Mouse (Mus musculus): ENCODE data around the gene Slc16a8. TPM values are rescaled to one million over a fixed set of nuclear protein-coding genes. Genes with fewer than 3 reads are reported as not detected.
A peak's percentile ranks its signal among the peaks of the same experiment; 100 is the strongest.

Gene Slc16a8
- polyA plus RNA-seq, 1 experiment from 2014 or later: 0.32 TPM

DNA sequence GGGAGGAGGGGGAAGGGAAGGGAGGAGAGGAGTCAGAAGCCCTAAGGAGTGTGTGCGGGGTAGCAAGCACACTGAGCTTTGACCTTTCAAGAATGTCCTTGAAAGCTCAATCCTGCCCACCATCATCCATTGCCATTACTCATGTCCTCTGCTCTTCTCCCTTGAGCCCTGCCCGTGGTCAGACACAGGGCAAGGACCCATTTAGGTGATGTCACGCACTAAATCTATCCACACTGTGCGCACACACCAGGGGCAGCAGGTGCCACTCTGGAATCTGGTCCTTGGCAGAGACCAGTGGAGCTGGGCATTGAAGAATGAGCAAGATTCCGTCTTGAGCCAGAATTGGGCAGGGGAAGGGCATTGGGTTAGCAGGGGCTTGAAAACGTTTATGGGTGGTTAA is 46.4 kb downstream of the Slc16a8 start:
- Histone ChIP-seq H3K9me3 (no peaks in the 10 kb centered on the region), H3K4me2 (no peak overlapping the region), H3K4me1 (peaks cover 4% of the 10 kb centered on the region; the same call in 1 of the 2 replicates), H3K27ac (no peak overlapping the region), H3K9ac (no peak overlapping the region), H3K4me3 (replicated peaks) (no peak overlapping the region), H3K27me3 (no peaks in the 10 kb centered on the region), H3K36me3 (replicated peaks) (no peaks in the 10 kb centered on the region)
- 86% methylated on average over 6 of the region's 6 CpGs for WGBS
- no peak for ATAC-seq (ENCODE audit: low FRiP score)

DNA sequence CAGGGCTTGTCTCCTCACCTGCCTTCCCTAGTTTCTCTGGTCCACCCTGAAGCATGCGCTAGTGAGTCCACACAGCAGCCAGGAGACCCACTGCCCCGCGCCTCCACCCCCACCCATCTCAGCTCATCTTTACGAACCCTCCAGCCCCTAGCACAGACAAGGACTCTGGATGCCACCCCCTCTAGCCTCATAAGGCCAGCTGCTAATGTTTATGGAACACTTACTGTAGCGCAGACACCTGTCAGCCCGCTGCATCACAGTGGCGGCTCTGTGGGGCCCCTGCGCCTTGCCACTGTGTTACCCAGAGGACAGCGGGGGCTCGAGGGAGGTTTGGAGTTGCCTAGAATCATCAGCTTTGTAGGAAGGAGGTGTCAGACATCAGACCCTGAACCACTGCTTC is 52.0 kb downstream of the Slc16a8 start:
- no peak overlapping the region for H3K4me3 ChIP-seq (replicated peaks)
- H3K27me3 ChIP-seq: no peaks in the 10 kb centered on the region
- WGBS: 55% methylated on average over 10 of the region's 10 CpGs
- no peaks in the 10 kb centered on the region for H3K9me3 ChIP-seq
- ATAC-seq (ENCODE audit: low FRiP score): peak; percentile 43
- no peak overlapping the region for H3K4me2 ChIP-seq
- peak overlapping the region; percentile 38; the same call in 1 of the 2 replicates for H3K9ac ChIP-seq
- peak overlapping the region; percentile 82 for H3K27ac ChIP-seq
- H3K4me1 ChIP-seq: peaks cover 29% of the 10 kb centered on the region
- no peaks in the 10 kb centered on the region for H3K36me3 ChIP-seq (replicated peaks)

DNA sequence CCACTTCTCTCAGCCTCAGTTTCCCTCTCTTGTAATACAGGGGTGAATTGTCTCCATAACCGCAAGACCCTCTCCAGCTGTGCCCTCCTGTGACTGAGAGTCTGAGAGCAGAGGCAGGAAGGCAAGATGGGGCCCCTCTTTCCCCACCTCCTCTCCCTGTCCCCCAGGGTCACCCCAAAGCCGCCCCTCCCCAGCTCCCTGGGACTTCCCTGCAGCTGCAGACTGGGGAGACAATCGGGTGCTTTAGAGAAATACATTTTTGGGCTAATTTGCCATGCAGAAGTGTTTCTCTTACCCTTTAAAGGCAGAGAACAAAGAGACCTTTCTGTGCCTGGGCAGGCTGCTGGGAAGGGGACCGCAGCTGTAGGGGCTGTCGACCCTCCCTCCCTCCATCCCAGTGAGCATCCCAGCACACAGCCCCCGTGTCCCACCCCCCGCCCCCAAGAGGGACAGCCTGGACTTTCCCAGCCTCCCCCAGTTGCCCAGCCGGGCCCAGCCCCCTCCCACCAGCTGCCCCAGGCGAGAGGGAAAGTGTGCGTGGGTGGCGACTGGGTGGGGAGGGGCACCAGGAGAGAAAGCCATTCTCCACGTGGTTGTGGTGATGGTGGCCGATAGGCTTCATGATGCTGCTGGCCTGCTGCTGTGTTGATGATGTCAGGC is 52.9 kb downstream of the Slc16a8 start:
- Histone ChIP-seq H3K27ac (peak overlapping the region; percentile 82), H3K4me3 (replicated peaks) (no peak overlapping the region), H3K9ac (no peak overlapping the region), H3K36me3 (replicated peaks) (no peaks in the 10 kb centered on the region), H3K4me2 (peak overlapping the region; percentile 26), H3K27me3 (no peaks in the 10 kb centered on the region), H3K9me3 (no peaks in the 10 kb centered on the region), H3K4me1 (peaks cover 29% of the 10 kb centered on the region)
- ATAC-seq (ENCODE audit: low FRiP score): peak; percentile 76
- WGBS: 11% methylated on average over 13 of the region's 13 CpGs

Other genes with a start within 250 kb of the Slc16a8 start
- gene H1f0, start 226.3 kb downstream of the Slc16a8 start, polyA plus RNA-seq (2016; fragmentation: Nextera tagmentation; extraction: Ambion mirVana): 638 and 696 TPM in 2 replicates
- not detected in 2 replicates for gene Galr3, start 212.9 kb downstream of the Slc16a8 start, polyA plus RNA-seq (2016; fragmentation: Nextera tagmentation; extraction: Ambion mirVana)
- gene Ankrd54, start 191.9 kb downstream of the Slc16a8 start, polyA plus RNA-seq (2016; fragmentation: Nextera tagmentation; extraction: Ambion mirVana): 59.5 and 60.0 TPM in 2 replicates
- 209 and 216 TPM in 2 replicates for gene Eif3l, start 179.6 kb downstream of the Slc16a8 start, polyA plus RNA-seq (2016; fragmentation: Nextera tagmentation; extraction: Ambion mirVana)
- gene Micall1, start 145.9 kb downstream of the Slc16a8 start, polyA plus RNA-seq (2016; fragmentation: Nextera tagmentation; extraction: Ambion mirVana): 8.4 and 9.5 TPM in 2 replicates
- 368 and 375 TPM in 2 replicates for gene Polr2f, start 113.8 kb downstream of the Slc16a8 start, polyA plus RNA-seq (2016; fragmentation: Nextera tagmentation; extraction: Ambion mirVana)
- 9.2 and 12.2 TPM in 2 replicates for gene 1700088E04Rik, start 113.5 kb downstream of the Slc16a8 start, polyA plus RNA-seq (2016; fragmentation: Nextera tagmentation; extraction: Ambion mirVana)
- gene Sox10, start 89.5 kb downstream of the Slc16a8 start, polyA plus RNA-seq (2016; fragmentation: Nextera tagmentation; extraction: Ambion mirVana): 1.5 and 2.4 TPM in 2 replicates
- 64.5 and 67.5 TPM in 2 replicates for gene Pick1, start 25.6 kb downstream of the Slc16a8 start, polyA plus RNA-seq (2016; fragmentation: Nextera tagmentation; extraction: Ambion mirVana)
- gene Gm49486, start 25.4 kb downstream of the Slc16a8 start, polyA plus RNA-seq (2016; fragmentation: Nextera tagmentation; extraction: Ambion mirVana): 0.49 and 0.72 TPM in 2 replicates
- gene Baiap2l2, start 30.8 kb upstream of the Slc16a8 start, polyA plus RNA-seq (2016; fragmentation: Nextera tagmentation; extraction: Ambion mirVana): 0.96 and 1.4 TPM in 2 replicates
- 30.1 and 30.8 TPM in 2 replicates for gene Pla2g6, start 73.6 kb upstream of the Slc16a8 start, polyA plus RNA-seq (2016; fragmentation: Nextera tagmentation; extraction: Ambion mirVana)
- gene Maff, start 91.9 kb upstream of the Slc16a8 start, polyA plus RNA-seq (2016; fragmentation: Nextera tagmentation; extraction: Ambion mirVana): 1.2 and 2.0 TPM in 2 replicates
- gene Tmem184b, start 148.8 kb upstream of the Slc16a8 start, polyA plus RNA-seq (2016; fragmentation: Nextera tagmentation; extraction: Ambion mirVana): 41.3 and 43.6 TPM in 2 replicates
- 245 and 267 TPM in 2 replicates for gene Csnk1e, start 200.8 kb upstream of the Slc16a8 start, polyA plus RNA-seq (2016; fragmentation: Nextera tagmentation; extraction: Ambion mirVana)

All from forebrain, embryonic 12.5 days (tissue).